Mouse (Mus musculus) naive thymus-derived CD4-positive, alpha-beta T cell, adult 2 months (primary cell): ENCODE measurements around the gene Pkhd1.

Experiments
- DNase-seq: peaks from one replicate; pipeline ENCODE4 v3.0.0-alpha.2; 2011; ENCODE audit warnings: low read depth

Gene Pkhd1

DNA sequence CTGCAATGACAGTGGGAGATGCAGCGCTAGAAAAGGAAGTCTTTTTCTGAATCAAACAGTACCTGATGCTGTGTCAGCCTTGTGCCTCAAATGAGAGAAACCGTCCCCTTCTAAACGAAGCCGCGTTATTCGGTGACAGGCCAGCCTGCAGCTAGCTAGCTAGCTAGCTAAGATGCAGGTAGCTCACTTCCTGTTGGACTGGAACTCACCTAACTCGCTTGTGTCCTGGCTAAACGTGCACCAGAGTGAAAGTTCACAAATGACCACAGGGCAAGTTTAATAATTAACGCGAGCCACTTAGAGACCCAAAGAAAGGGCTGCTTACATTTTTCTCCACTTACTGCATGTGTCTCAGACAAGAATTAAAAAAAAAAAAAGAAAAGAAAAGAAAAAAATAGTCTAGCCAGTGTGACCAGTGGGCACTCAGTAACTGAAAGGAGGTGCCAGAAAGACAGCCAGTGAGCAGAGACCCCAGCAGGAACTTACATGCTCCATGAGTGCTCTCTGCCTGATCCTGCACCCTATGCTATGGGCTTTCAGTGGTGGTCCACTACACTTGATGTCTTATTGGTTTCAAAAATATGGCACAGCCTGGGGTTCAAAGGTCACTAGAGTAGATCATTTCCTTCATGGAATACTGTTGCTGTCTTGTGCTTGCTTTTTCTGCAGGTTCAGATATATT lies at the start of gene Pkhd1:
Gene Pkhd1 (minus strand): TSS at position 216 of the 682 bp plus-strand sequence.
- no peak for DNase-seq

GRCm38 (mm10) chr1:20667567-20667966 lies 49.7 kb upstream of the Pkhd1 start:
- DNase-seq = no peak

DNA sequence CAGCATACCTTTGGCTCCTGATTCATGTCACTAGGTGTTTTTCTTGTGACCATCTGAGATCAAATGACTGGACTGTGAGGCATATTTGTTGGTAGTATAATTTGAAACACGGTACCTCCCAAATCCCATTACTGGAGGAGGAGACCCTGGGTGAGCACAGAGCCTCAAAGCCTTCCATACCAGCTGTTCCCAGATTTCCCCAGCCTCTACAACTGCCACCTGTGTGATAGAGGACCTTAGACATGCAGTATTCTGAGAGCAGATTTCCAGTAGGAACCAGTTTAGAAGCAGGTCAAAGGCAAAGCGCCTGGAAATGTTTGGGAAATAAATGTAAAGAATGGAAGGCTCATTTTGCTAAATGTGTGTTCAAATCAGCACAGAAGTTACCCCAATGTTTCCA lies 48.4 kb upstream of the Pkhd1 start:
- DNase-seq = no peak

DNA sequence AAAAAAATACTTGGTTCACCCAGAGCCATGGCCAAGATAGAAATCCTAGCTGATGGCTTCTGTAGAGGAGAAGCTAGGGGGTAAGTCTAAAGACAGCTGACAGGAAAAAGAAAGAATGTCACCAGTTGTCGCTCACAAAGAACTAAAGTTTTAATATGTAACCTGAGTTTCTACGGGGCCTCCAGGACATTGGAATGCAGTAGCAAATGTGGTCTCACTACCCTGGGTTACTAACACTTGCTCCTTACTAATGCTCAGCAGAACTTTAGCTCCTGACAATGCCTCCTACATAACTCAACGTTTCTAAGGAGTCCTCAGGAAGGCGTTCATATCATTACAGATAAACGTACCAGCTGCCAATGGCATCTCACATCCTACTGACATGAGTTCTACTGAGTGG lies 37.2 kb upstream of the Pkhd1 start:
- no peak for DNase-seq

- DNase-seq = no peak
Observed at GRCm38 (mm10) chr1:20653513-20654506, 35.9 kb upstream of the Pkhd1 start.

- DNase-seq = no peak
Observed at GRCm38 (mm10) chr1:20634856-20635255, 17.0 kb upstream of the Pkhd1 start.

DNA sequence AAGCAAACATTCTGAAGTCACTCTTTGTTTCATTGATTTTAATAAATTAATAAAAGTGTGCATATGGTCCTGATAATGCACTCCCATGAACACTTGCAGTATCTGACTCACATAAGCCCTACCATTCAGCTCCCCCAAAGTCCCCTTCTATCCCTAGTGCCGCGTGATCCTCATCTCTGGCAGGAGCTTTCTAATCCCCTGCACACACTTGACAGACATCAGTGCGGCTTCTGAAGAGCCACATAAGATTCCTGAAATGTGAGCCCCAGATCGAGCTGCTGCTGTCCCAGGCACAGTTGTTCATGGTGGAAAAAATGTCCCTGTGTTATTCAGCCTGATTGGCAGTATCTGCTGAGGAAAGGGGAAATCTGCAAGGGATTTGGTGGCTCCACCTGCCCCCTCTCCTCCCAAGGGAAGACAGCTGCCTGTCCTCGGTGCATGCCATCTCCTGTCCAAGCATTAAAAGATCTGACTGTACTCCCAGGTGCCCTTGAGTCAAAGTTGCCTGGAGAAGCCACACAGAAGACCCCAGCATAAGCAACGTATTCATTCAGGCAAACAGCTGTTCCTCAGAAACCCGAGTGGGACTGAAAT lies 15.5 kb upstream of the Pkhd1 start:
- no peak for DNase-seq

GRCm38 (mm10) chr1:20624564-20624963 lies 6.7 kb upstream of the Pkhd1 start:
- DNase-seq = no peak

- no peak for DNase-seq
Observed at GRCm38 (mm10) chr1:20623375-20623774, 5.5 kb upstream of the Pkhd1 start.

- DNase-seq = no peak
Observed at GRCm38 (mm10) chr1:20620611-20621010, 2.7 kb upstream of the Pkhd1 start.

DNA sequence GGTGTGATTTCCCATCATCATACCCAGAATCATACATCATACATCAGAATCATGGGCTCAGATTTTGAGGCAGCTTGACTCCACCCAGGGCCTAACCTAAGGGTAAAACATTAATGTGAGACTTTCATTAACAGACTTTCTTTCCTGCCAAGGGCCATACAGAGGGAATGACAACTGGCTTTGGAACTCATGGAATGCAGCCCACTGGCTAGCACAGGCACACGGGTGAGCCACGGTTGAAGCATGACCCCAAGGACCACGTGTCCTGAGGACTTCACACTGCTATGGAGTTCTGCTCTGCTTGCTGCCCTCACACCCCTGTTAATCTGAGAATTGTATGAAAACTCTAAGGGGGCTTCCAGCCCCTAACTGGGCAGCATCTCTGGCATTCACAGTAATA lies 1.5 kb upstream of the Pkhd1 start:
- no peak for DNase-seq

DNA sequence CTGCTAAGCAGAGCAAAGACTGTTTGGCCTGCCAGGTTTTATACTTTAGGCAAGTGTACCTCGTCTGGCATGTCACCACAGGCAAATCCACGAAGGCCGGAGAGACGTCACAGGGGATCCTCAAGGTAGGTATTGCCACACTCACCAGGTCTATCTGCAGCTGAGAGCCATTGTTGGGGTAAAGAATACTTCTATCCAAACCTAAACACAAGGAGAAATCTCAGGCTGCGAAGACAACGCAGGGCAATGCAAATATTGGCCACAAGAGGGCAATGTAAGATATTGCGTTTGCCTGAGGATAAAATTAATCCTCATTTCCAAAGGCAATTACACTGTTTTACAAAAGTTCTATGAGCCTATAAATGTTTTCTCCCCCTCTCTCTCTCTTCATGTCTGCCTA lies 5.2 kb downstream of the Pkhd1 start:
- peak; percentile 34 for DNase-seq

GRCm38 (mm10) chr1:20605489-20605888 lies 12.4 kb downstream of the Pkhd1 start:
- DNase-seq = no peak

DNA sequence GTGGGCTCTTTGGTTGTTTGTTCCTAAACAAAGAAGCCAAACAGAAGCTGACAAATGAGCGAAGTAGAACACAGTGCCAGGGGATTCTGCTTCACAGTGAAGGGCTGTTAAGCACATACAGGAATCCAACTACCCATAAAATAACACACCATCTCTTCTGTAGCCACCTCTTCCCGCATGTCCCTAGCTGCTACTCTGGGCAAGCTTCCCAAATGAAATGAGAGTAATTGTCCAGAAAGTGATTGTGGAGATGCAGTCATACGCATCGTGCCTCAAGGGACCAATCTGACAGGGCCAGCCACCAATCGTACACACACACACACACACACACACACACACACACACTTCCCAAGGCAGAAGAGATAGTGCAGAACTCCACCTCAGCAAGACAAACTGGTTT lies 27.4 kb downstream of the Pkhd1 start:
- no peak for DNase-seq

DNA sequence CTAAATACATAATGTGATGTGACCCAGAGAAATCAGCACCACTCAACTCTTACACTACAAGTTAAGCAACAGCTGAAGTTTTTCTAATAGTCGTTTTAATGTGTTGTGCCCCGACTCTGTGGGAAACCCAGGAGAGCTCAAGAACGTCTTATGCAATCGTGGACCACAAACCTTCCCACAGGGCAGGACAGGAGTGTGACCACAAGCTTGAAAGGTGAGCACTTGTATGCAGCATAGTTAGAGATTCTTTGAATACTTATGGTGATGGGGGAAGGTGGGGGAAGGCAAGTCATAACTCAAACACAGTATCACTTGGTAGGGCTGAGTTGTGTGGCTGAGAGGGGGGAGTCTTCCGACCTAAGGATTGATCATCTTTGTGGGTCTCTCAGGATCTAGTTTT lies 46.4 kb downstream of the Pkhd1 start:
- no peak for DNase-seq

- DNase-seq = no peak
Observed at GRCm38 (mm10) chr1:20569430-20569829, 48.4 kb downstream of the Pkhd1 start.

DNA sequence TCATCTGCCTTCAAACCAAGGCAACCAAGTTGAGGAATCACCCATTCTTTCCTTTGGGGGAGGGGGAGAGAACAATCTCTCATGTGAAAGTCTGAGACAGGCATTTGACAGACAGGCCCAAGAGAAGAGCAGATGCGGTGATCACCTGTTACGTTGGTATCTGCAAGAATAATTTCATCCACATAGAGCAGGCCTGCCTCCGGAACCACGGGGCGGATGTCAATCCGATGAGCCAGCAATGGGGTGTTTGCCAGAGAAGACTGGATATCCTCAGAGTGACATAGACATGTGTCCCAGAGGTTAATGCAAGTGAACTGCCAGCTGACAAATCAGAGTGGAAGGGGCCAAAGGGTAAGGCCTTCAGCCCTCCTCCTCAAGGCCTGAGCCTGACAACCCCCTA lies 59.4 kb downstream of the Pkhd1 start:
- no peak for DNase-seq

GRCm38 (mm10) chr1:20554398-20554797 lies 63.5 kb downstream of the Pkhd1 start:
- peak; percentile 2 for DNase-seq

GRCm38 (mm10) chr1:20551334-20551733 lies 66.5 kb downstream of the Pkhd1 start:
- no peak for DNase-seq

DNA sequence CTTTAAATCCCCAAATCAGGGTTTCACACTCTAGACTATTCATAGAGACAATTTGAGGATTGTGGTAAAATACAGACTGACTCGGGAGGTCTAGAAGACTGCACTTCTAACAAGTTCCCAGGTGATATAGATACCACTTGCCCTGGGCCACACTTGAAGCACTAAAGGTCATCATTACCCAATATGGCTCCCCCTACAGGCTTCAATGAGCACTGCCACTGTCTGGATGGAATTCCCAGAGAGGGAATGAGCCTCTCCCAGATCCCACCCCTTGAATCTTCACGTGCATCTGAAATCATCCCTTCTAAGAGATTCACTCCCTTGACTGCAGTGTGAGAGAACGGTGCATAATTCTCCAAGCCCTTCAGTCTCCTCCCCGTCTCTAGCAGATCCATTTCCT lies 73.3 kb downstream of the Pkhd1 start:
- no peak for DNase-seq

- DNase-seq = peak; percentile 29
Observed at GRCm38 (mm10) chr1:20513364-20514084, 104.3 kb downstream of the Pkhd1 start.

GRCm38 (mm10) chr1:20498965-20499364 lies 118.9 kb downstream of the Pkhd1 start:
- DNase-seq = no peak
